Mouse (Mus musculus) spleen, postnatal 4 days (tissue): ENCODE results near the gene Olfr894.
"Not testable (repeated sequence)": the region's sequence is repeated elsewhere in the genome, so short reads cannot be mapped to it uniquely, and the experiment has no call there.

ENCODE experiments used
- DNase-seq, 2 experiments: peaks; one replicate each; pipeline ENCODE4 v3.0.0; 2022; ENCODE audit warnings: low spot score in 2 of 2

Olfr894 gene

DNA sequence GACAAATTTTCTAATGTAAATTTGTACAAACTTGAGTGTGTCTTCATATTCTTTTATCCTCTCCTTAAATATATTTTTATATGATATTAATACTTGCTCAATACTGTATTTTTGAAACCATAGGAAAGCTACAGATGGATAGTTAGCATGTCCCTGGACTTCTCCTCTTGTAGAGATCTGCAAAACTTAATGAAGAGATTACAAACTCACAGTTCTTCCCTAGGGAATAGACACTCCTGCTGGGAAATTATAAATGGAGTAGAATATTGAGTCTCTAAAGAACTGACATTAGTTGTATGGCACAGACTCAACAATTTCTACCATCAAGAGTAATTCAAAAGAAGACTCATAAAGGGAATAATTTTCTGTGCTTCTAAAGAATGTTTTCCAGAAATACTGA is at the start of gene Olfr894:
TSS of gene Olfr894 (plus strand) at position 301 of the 400 bp plus-strand sequence.
- DNase-seq = no peak

DNA sequence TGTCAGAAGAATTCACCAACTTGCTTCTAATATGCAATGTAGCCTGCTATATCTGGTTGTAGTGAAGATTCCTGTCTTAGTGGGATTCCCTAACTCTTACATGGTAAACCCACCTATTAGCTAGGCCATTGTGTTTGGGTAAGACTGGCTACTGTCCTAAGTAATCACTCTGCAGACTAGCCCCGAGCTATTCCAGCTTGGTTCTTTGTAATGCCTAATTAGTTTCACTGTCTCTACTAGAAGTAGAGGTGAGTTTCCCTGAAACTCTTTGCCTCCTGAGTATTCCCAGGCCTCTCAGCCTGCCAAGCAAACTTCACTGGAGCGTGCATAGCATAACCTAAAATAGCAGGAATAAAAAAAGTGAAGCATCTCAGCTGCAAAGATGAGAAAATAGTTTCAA is 49.5 kb upstream of the Olfr894 start:
- DNase-seq = not testable (repeated sequence)

DNA sequence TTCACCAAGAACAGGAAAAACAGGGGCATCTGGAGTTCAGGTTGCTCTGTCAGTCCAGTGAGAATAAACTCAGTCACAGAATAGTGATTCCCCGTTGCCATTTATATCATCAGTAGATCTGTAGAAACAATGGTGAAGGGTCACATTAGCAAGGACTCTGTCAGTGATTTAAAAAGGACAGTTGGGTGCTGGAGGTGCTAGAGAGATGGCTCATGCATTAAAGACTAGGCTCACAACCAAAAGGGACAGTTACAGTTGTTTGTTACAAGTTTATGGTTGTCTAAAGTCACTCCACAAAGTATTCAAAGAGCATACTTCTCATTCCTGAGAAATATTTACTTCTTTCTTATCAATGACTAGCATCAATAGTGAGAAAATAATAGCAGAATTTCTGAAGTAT is 37.1 kb upstream of the Olfr894 start, which contains the start of gene Olfr891:
TSS of gene Olfr891 (minus strand) at position 101 of the 400 bp plus-strand sequence.
- no peak for DNase-seq

DNA sequence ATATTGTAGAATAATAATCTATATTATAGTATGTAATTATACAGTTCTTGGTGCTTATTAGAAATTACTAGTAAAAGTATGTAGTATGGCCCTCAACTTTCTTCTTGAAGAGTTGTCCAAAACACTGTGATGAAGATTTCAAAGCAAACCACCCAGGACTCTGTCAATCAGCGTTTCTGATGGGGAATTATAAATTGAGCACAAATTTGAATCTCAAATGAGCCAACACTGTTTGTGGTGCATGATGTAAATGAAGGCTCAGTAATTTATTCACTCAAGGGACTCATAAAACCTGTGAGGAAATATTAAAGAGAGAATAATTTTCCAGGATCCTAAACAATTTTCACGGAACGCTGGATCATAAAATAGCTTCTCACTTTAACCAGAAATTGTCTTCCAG is 9.8 kb upstream of the Olfr894 start, which contains the start of gene Olfr893:
TSS of gene Olfr893 (plus strand) at position 301 of the 400 bp plus-strand sequence.
- DNase-seq = no peak

DNA sequence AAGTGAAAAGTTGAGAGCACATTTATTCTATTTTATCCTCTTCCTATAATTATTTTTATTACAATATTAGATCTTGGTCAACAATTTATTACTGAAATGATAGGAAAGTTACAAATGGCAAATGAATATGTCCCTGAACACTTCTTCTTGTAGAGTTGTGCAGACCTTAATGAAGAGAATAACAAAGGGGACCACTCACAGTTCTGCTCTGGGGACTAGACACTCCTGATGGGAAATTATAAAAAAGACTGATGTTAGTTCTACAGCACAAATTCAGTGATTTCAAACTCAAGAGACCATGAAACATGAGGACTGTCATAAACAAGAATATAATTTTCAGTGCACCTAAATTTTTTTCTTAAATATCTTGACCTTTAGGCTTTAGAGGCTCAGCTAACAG is 34.6 kb downstream of the Olfr894 start, which contains the start of gene Olfr143:
TSS of gene Olfr143 (plus strand) at position 301 of the 400 bp plus-strand sequence.
- no peak for DNase-seq

DNA sequence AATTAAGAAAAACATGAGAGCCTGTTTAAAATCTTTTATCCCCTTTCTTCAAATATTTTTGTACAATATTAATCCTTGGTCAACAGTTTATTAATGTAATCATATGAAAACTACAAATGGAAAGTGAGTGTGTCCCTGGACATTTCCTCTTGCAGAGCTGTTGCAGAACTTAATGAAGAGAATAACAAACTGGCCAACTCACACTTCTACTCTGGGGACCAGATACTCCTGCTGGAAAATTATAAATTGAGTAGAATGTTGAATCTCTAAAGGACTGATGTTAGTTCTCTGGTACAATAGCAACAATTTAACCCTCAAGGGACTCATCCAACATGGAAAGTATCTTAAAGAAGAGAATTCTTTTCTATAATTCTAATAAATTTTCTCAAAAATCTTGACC is 49.7 kb downstream of the Olfr894 start, which contains the start of gene Olfr895:
TSS of gene Olfr895 (plus strand) at position 301 of the 400 bp plus-strand sequence.
- no peak for DNase-seq
